Mouse (Mus musculus) heart, embryonic 14.5 days (tissue): ENCODE measurements around the gene Stk11. TPM values are rescaled to one million over a fixed set of nuclear protein-coding genes. Genes with fewer than 3 reads are reported as not detected.
"Not testable (repeated sequence)": the region's sequence is repeated elsewhere in the genome, so short reads cannot be mapped to it uniquely, and the experiment has no call there.

Experiments used
- ATAC-seq: fragments of 200-750 bp; cut with Nextera tagmentation; 2 replicates; pipeline ENCODE4 v1.8.0; 2017; ENCODE audit warnings: low read depth, moderate TSS enrichment; ENCODE audit not compliant: insufficient number of reproducible peaks, insufficient read depth, low FRiP score
- H3K27ac ChIP-seq, 2 experiments: fragments of 200-500 bp in 1 of 2; fragments of 300-500 bp in 1 of 2; sonication (generic) in 1 of 2; replicated peaks in 1 of 2; 2 replicates each; pipeline ENCODE4 v1.5.1; 2012 to 2014; ENCODE audit warnings: low read depth in 2 of 2, low read length in 2 of 2, control low read depth in 1 of 2, mild to moderate bottlenecking in 1 of 2, mixed read lengths in 1 of 2; ENCODE audit not compliant: control insufficient read depth in 1 of 2, insufficient read depth in 1 of 2
- H3K27me3 ChIP-seq: fragments of 300-500 bp; sonication (generic); 2 replicates; pipeline ENCODE4 v1.6.1; 2014; ENCODE audit warnings: mild to moderate bottlenecking, low read length, control low read depth; ENCODE audit not compliant: control insufficient read depth, insufficient read depth
- H3K36me3 ChIP-seq: fragments of 300-500 bp; sonication (generic); 2 replicates; pipeline ENCODE4 v1.6.1; 2014; ENCODE audit warnings: mild to moderate bottlenecking, control low read depth, low read length, mixed read lengths; ENCODE audit not compliant: control insufficient read depth, insufficient read depth
- H3K4me1 ChIP-seq, 2 experiments: fragments of 200-500 bp in 1 of 2; fragments of 300-500 bp in 1 of 2; sonication (generic) in 1 of 2; 2 replicates each; pipeline ENCODE4 v1.6.1; 2012 to 2014; ENCODE audit warnings: low read length in 2 of 2, control low read depth in 1 of 2, mixed read lengths in 1 of 2; ENCODE audit not compliant: control insufficient read depth in 2 of 2, insufficient read depth in 2 of 2
- H3K4me2 ChIP-seq: fragments of 300-500 bp; sonication (generic); 2 replicates; pipeline ENCODE4 v1.6.1; 2014; ENCODE audit warnings: mild to moderate bottlenecking, low read length
- H3K4me3 ChIP-seq, 2 experiments: fragments of 200-500 bp in 1 of 2; fragments of 300-500 bp in 1 of 2; sonication (generic) in 1 of 2; 2 replicates each; pipeline ENCODE4 v1.5.1; 2012 to 2014; ENCODE audit warnings: low read length in 2 of 2, mild to moderate bottlenecking in 2 of 2, control low read depth in 1 of 2, low read depth in 1 of 2, moderate library complexity in 1 of 2; ENCODE audit not compliant: control insufficient read depth in 1 of 2, insufficient read depth in 1 of 2
- H3K9ac ChIP-seq: fragments of 300-500 bp; sonication (generic); 2 replicates; pipeline ENCODE4 v1.6.1; 2014; ENCODE audit warnings: mild to moderate bottlenecking, low read length
- H3K9me3 ChIP-seq: fragments of 300-500 bp; sonication (generic); 2 replicates; pipeline ENCODE4 v1.6.1; 2016; ENCODE audit warnings: low read length, control low read depth; ENCODE audit not compliant: control insufficient read depth
- WGBS: fragments of 180-500 bp; shearing (Covaris S2); extraction: QIAGEN DNeasy Blood & Tissue Kit; methylation state at CpG from one replicate; pipeline ENCODE4 v1.1.7; 2014; 5-methylcytosine and 5-hydroxymethylcytosine counted together
- polyA plus RNA-seq: library from polyadenylated mRNA; unstranded; fragments of >200 nt; fragmentation: Nextera tagmentation; extraction: Ambion mirVana; gene quantifications from 2 replicates; pipeline ENCODE4 v1.2.1, GENCODE M21; 2014

Stk11 gene
- polyA plus RNA-seq, 1 experiment from 2014 or later, result 17.7 TPM

GRCm38 (mm10) chr10:80164161-80164997 is 48.8 kb downstream of the Stk11 start:
- Histone ChIP-seq H3K9me3 (no peaks in the 10 kb centered on the region), H3K27ac (peak overlapping the region; percentile 75 to 100), H3K4me3 (peak overlapping the region; percentile 45 to 48), H3K4me1 (peaks cover 48 to 78% of the 10 kb centered on the region in 2 experiments), H3K27me3 (no peaks in the 10 kb centered on the region), H3K36me3 (peaks cover 2% of the 10 kb centered on the region; the same call in 1 of the 2 replicates), H3K4me2 (peak overlapping the region; percentile 98), H3K9ac (peak overlapping the region; percentile 72)
- ATAC-seq, result no peak
- 7% methylated on average over 44 of the region's 44 CpGs for WGBS

DNA sequence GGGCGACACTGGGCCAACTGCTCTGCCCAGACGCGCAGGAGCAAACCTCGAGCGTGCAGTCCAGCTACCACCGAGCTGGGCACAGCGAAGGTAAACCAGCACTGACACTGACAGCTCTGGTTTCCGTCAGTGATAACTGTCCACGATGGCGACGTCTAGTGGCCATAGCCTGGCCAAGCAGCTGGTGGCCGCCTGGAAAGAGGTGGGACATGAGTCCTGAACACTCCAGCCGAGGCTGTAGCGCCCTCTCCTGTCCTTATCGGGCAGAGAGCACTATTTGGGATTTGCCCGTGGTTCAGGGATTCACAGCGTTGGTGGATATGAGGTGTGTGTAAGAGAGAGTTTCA is 49.4 kb downstream of the Stk11 start:
- Histone ChIP-seq H3K9me3 (no peaks in the 10 kb centered on the region), H3K36me3 (peaks cover 8% of the 10 kb centered on the region), H3K4me3 (peak overlapping the region; percentile 45 to 48), H3K9ac (peak overlapping the region; percentile 72), H3K27me3 (no peaks in the 10 kb centered on the region), H3K4me1 (peaks cover 46 to 79% of the 10 kb centered on the region in 2 experiments), H3K4me2 (peak overlapping the region; percentile 98), H3K27ac (peak overlapping the region; percentile 80 to 100)
- 0% methylated on average over 17 of the region's 17 CpGs for WGBS
- ATAC-seq, result peak; percentile 29

DNA sequence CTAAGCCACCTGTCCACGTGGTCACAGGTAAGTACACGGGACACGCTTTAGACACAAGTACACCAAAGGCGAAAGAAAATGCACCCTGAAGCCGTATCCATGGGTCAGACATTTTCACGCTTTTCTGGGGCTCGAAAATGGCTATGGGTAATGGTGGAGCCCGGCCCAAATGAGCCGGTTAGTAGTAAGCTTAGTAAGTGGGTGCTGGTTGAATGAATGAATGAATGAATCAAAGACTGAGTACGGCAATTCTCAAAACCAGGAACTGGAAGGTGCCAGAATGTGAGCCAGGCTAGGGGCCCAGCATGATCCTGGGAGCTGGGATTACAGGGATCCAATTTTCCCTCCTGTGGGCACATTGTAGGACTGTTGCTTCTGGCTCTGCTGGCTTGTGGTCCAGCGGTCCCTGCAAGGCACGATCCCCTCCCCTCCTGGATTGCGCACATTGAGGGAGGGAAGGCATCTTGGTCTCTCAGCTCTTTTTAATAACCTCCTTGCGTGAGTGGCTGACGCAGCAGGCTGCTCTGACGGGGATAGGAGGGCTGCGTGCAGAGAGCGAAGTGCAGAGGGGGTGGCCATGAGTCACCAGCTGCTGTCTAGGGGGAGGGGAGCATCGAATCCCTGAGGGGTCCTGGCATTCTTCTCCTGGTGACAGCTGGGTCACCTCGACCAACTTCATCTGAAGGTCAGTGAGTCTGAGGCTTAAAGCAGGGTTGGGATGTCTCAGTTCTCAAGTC is 50.0 kb downstream of the Stk11 start, which contains the start of gene Cirbp:
Gene Cirbp, plus strand, starts transcription at position 594 of the 737 bp plus-strand sequence.
- peak within 1 kb of the TSS; percentile 45 to 48 for H3K4me3 ChIP-seq
- 8% methylated on average over 20 of the region's 20 CpGs for whole genome bisulfite sequencing
- H3K27me3 ChIP-seq, result no peaks in the 10 kb centered on the region
- no peak for ATAC-seq
- H3K36me3 ChIP-seq, result peaks cover 14% of the 10 kb centered on the region
- peak within 1 kb of the TSS; percentile 98 for H3K4me2 ChIP-seq
- no peaks in the 10 kb centered on the region for H3K9me3 ChIP-seq
- H3K27ac ChIP-seq, result peak within 1 kb of the TSS; percentile 80 to 100
- peaks cover 41 to 75% of the 10 kb centered on the region in 2 experiments for H3K4me1 ChIP-seq
- peak within 1 kb of the TSS; percentile 72 for H3K9ac ChIP-seq

DNA sequence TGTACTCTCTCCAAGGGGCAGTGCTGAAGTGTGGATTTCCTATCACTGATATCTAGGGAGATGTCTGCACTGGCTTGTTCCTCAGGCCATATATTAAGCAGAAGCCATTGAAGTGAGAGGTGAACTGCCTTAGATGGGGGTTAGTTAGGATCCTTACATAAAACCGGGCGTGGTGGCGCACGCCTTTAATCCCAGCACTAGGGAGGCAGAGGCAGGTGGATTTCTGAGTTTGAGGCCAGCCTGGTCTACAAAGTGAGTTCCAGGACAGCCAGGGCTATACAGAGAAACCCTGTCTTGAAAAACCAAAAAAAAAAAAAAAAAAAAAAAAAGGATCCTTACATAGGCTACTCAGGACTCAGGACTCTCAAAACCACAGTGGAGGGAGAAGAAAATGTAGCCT is 50.5 kb downstream of the Stk11 start:
- WGBS, result 73% methylated on average over 4 of the region's 4 CpGs
- peaks cover 20% of the 10 kb centered on the region for H3K36me3 ChIP-seq
- not testable (repeated sequence) for ATAC-seq

GRCm38 (mm10) chr10:80167460-80168037 is 51.9 kb downstream of the Stk11 start:
- H3K4me1 ChIP-seq, result peaks cover 31 to 62% of the 10 kb centered on the region in 2 experiments
- H3K27me3 ChIP-seq, result no peaks in the 10 kb centered on the region

More for the DNA sequence above, 50.5 kb downstream of the Stk11 start:
- not testable (repeated sequence) for H3K9me3 ChIP-seq, H3K27me3 ChIP-seq
- Histone ChIP-seq H3K4me1 (peaks cover 36 to 70% of the 10 kb centered on the region in 2 experiments), H3K4me2 (peak overlapping the region; percentile 98), H3K9ac (peak overlapping the region; percentile 67), H3K27ac (peak overlapping the region; percentile 80 to 100), H3K4me3 (peak overlapping the region in 1 of 2 experiments; percentile 48; a peak in 1 of 4 replicates)

GRCm38 (mm10) chr10:80168038-80168661 is 52.5 kb downstream of the Stk11 start:
- Histone ChIP-seq H3K9me3 (no peaks in the 10 kb centered on the region), H3K9ac (peak overlapping the region; percentile 99), H3K4me3 (peak overlapping the region; percentile 59 to 90), H3K4me2 (peak overlapping the region; percentile 95), H3K4me1 (peaks cover 28 to 60% of the 10 kb centered on the region in 2 experiments), H3K27me3 (no peaks in the 10 kb centered on the region), H3K27ac (peak overlapping the region; percentile 85 to 100), H3K36me3 (peaks cover 33% of the 10 kb centered on the region)
- ATAC-seq, result peak; percentile 51
- WGBS, result under 1% methylated on average over 45 of the region's 48 CpGs

More at GRCm38 (mm10) chr10:80167460-80168037, 51.9 kb downstream of the Stk11 start:
- ATAC-seq, result peak; percentile 88
- peak overlapping the region; percentile 99 for H3K9ac ChIP-seq
- H3K9me3 ChIP-seq, result no peaks in the 10 kb centered on the region
- WGBS, result 0% methylated on average over 53 of the region's 55 CpGs
- H3K4me2 ChIP-seq, result peak overlapping the region; percentile 95
- H3K36me3 ChIP-seq, result peaks cover 33% of the 10 kb centered on the region
- H3K27ac ChIP-seq, result peak overlapping the region; percentile 85 to 100
- H3K4me3 ChIP-seq, result peak overlapping the region; percentile 59 to 90

DNA sequence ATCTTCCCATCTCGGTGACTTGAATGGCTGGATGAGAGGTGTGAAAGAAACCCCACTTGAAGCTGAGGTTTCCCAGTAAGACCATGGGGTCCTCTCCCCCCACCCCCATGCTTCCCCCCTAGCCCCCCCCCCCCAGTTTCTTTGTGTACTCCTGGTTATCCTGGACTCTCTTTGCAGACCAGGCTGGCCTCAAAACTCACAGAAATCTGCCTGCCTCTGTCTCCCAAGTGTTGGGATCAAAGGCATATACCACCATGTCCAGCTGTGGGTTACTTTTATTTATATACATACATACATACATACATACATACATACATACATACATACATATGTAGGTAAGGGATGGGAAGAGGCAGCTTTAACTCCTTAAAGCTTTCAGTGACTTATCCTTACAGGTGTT is 53.5 kb downstream of the Stk11 start:
- Histone ChIP-seq H3K9ac (peak overlapping the region; percentile 99), H3K4me2 (peak overlapping the region; percentile 95), H3K4me3 (peak overlapping the region; percentile 59 to 90; a peak in 3 of 4 replicates), H3K27me3 (no peaks in the 10 kb centered on the region), H3K4me1 (peaks cover 25 to 57% of the 10 kb centered on the region in 2 experiments), H3K9me3 (no peaks in the 10 kb centered on the region), H3K36me3 (peaks cover 33% of the 10 kb centered on the region), H3K27ac (peak overlapping the region in 1 of 2 experiments; percentile 100; a peak in 1 of 4 replicates)
- no peak for ATAC-seq
- WGBS, result 61% methylated on average over 1 of the region's 1 CpGs
